Mouse (Mus musculus) bone marrow, adult 2 months (tissue): Measurements from ENCODE around the gene Trove2.

Experiments
- CTCF ChIP-seq: fragments of 200-500 bp; IDR thresholded peaks from 2 replicates; pipeline ENCODE4 v1.5.1; 2011; ENCODE audit warnings: low read length, control low read depth; ENCODE audit not compliant: control insufficient read depth, insufficient read depth
- POLR2A ChIP-seq: fragments of 200-500 bp; IDR thresholded peaks from 2 replicates; pipeline ENCODE4 v1.6.1; 2011; ENCODE audit warnings: low read depth, mild to moderate bottlenecking, control low read depth, low read length, borderline replicate concordance; ENCODE audit not compliant: control insufficient read depth

- TF ChIP-seq CTCF = no peak
- TF ChIP-seq POLR2A = no peak
These were observed 3.8 kb downstream of the Trove2 start for GRCm38 (mm10) chr1:143773082-143773481.
